Mouse (Mus musculus) lung, embryonic 16.5 days (tissue): ENCODE measurements around the gene Ubash3a. TPM values are rescaled to one million over a fixed set of nuclear protein-coding genes. Genes with fewer than 3 reads are reported as not detected.

Source experiments
- ATAC-seq: fragments of 200-750 bp; cut with Nextera tagmentation; 2 replicates; pipeline ENCODE4 v1.8.0; 2017; ENCODE audit warnings: low read depth, mild to moderate bottlenecking, moderate library complexity
- H3K27ac ChIP-seq: fragments of 300-500 bp; sonication (generic); 2 replicates; pipeline ENCODE4 v1.5.1; 2014; ENCODE audit warnings: mild to moderate bottlenecking, control low read depth, low read length
- H3K27me3 ChIP-seq: fragments of 300-500 bp; sonication (generic); 2 replicates; pipeline ENCODE4 v1.6.1; 2014; ENCODE audit warnings: low read depth, low read length, mixed read lengths; ENCODE audit not compliant: control insufficient read depth, insufficient read depth
- H3K36me3 ChIP-seq: fragments of 300-500 bp; sonication (generic); 2 replicates; pipeline ENCODE4 v1.6.1; 2014; ENCODE audit warnings: low read length; ENCODE audit not compliant: control insufficient read depth, insufficient read depth
- H3K4me1 ChIP-seq: fragments of 300-500 bp; sonication (generic); replicated peaks from 2 replicates; pipeline ENCODE4 v1.6.1; 2014; ENCODE audit warnings: low read length, mixed read lengths; ENCODE audit not compliant: control insufficient read depth, insufficient read depth
- H3K4me2 ChIP-seq: fragments of 300-500 bp; sonication (generic); 2 replicates; pipeline ENCODE4 v1.6.1; 2014; ENCODE audit warnings: low read depth, low read length, control low read depth
- H3K4me3 ChIP-seq: fragments of 300-500 bp; sonication (generic); 2 replicates; pipeline ENCODE4 v1.5.1; 2014; ENCODE audit warnings: mild to moderate bottlenecking, low read length, control low read depth
- H3K9ac ChIP-seq: fragments of 300-500 bp; sonication (generic); 2 replicates; pipeline ENCODE4 v1.6.1; 2014; ENCODE audit warnings: low read length, control low read depth
- H3K9me3 ChIP-seq: fragments of 300-500 bp; sonication (generic); 2 replicates; pipeline ENCODE4 v1.6.1; 2016; ENCODE audit warnings: low read length; ENCODE audit not compliant: control insufficient read depth
- WGBS: fragments of 180-500 bp; shearing (Covaris S2); extraction: QIAGEN DNeasy Blood & Tissue Kit; methylation state at CpG from one replicate; pipeline ENCODE4 v1.1.7; 2014; 5-methylcytosine and 5-hydroxymethylcytosine counted together
- polyA plus RNA-seq: library from polyadenylated mRNA; unstranded; fragments of >200 nt; fragmentation: Nextera tagmentation; extraction: Ambion mirVana; gene quantifications from 2 replicates; pipeline ENCODE4 v1.2.1, GENCODE M21; 2015

Ubash3a gene
- polyA plus RNA-seq, 1 experiment from 2014 or later: 0.90 TPM

GRCm38 (mm10) chr17:31183180-31183974 lies 24.3 kb upstream of the Ubash3a start:
- 36% methylated on average over 12 of the region's 12 CpGs for WGBS
- H3K27ac ChIP-seq: no peak overlapping the region

GRCm38 (mm10) chr17:31184269-31184990 lies 23.2 kb upstream of the Ubash3a start:
- Histone ChIP-seq H3K4me2 (no peak overlapping the region), H3K4me1 (peaks cover 6% of the 10 kb centered on the region), H3K36me3 (no peaks in the 10 kb centered on the region), H3K27ac (no peak overlapping the region), H3K4me3 (no peak overlapping the region), H3K9me3 (no peaks in the 10 kb centered on the region), H3K9ac (no peak overlapping the region), H3K27me3 (no peaks in the 10 kb centered on the region)
- WGBS: 58% methylated on average over 12 of the region's 12 CpGs
- ATAC-seq: peak; percentile 37; the same call in 1 of the 2 replicates

More at GRCm38 (mm10) chr17:31183180-31183974, 24.3 kb upstream of the Ubash3a start:
- no peaks in the 10 kb centered on the region for H3K27me3 ChIP-seq
- no peak overlapping the region for H3K4me3 ChIP-seq
- peaks cover 6% of the 10 kb centered on the region for H3K4me1 ChIP-seq
- H3K4me2 ChIP-seq: no peak overlapping the region
- no peak overlapping the region for H3K9ac ChIP-seq
- H3K9me3 ChIP-seq: no peaks in the 10 kb centered on the region
- ATAC-seq: peak; percentile 37; the same call in 1 of the 2 replicates
- no peaks in the 10 kb centered on the region for H3K36me3 ChIP-seq

DNA sequence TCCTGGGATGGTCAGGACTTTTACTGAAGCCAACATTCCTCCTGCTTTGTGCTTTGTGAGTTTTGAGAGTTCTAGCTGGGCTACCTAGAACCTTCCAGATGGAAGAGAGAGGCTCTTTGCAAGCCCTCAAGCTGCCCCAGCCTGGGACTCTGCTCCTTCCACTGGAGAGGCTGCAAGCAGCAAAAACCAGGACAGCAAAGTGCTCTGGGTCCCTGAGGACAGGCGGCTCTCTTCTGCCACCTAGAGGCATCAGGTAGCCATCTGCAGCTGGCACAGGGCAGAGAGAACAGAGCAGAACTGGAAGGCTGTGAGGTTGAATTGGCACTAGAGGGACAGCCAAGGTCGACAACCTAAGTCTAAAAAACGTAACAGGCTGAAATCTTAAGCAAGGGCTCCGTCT lies 20.3 kb upstream of the Ubash3a start:
- Histone ChIP-seq H3K27ac (no peak overlapping the region), H3K27me3 (no peaks in the 10 kb centered on the region), H3K36me3 (no peaks in the 10 kb centered on the region), H3K9ac (no peak overlapping the region), H3K9me3 (no peaks in the 10 kb centered on the region), H3K4me2 (no peak overlapping the region), H3K4me3 (no peak overlapping the region), H3K4me1 (peaks cover 6% of the 10 kb centered on the region)
- ATAC-seq: peak; percentile 58; the same call in 1 of the 2 replicates
- 20% methylated on average over 4 of the region's 4 CpGs for WGBS

- no peak for ATAC-seq
- Histone ChIP-seq H3K4me2 (no peak overlapping the region), H3K4me1 (peaks cover 2% of the 10 kb centered on the region; the same call in 1 of the 2 replicates), H3K36me3 (no peaks in the 10 kb centered on the region), H3K27me3 (no peaks in the 10 kb centered on the region), H3K9ac (no peak overlapping the region), H3K9me3 (no peaks in the 10 kb centered on the region), H3K4me3 (no peak overlapping the region), H3K27ac (no peak overlapping the region)
- 77% methylated on average over 8 of the region's 8 CpGs for WGBS
Observed at GRCm38 (mm10) chr17:31191825-31192224, 15.8 kb upstream of the Ubash3a start.

DNA sequence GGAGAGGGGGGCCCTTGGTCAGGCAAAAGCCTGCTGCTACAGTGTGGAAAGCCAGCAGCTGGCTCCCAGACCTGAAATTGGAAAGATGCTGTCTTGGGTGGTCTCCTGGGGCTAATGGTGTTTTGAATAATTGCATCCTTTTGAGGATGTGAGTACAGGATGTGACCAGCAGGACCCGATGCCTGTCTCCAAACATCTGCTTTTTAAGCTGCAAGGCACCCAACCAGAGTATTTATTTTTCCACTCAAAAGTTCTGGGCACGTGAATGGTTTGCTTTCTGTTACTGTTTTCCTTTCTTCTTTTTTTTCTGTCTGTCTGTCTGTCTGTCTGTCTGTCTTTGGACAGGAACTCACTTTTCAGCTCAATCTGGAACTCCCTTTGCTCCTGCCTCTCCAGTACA lies 15.0 kb upstream of the Ubash3a start:
- Histone ChIP-seq H3K9me3 (no peaks in the 10 kb centered on the region), H3K9ac (no peak overlapping the region), H3K4me3 (no peak overlapping the region), H3K4me2 (no peak overlapping the region), H3K36me3 (no peaks in the 10 kb centered on the region), H3K27me3 (no peaks in the 10 kb centered on the region), H3K4me1 (peaks cover 2% of the 10 kb centered on the region; the same call in 1 of the 2 replicates), H3K27ac (no peak overlapping the region)
- WGBS: 38% methylated on average over 2 of the region's 2 CpGs
- ATAC-seq: no peak

DNA sequence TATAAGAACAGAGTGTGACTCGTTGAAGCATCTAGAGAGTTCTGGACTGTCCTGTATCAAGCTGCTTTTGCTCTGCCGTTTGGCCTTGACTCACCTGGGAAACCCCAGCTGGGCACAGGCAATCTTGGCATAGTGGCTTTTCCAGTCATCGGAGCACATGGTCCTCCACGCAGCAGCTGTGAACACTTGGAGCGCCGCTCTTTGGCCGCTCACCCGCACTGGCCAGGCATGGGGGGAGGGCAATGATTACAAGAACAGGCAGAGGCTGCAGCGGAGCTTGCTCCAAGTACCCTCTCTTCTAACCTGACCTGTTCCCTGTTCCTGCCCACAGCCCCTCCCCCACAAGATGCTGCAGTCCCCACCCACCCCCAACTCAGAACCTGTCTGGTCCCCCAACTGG lies 14.3 kb upstream of the Ubash3a start:
- Histone ChIP-seq H3K27ac (no peak overlapping the region), H3K36me3 (no peaks in the 10 kb centered on the region), H3K4me3 (no peak overlapping the region), H3K9ac (no peak overlapping the region), H3K9me3 (no peaks in the 10 kb centered on the region), H3K4me2 (no peak overlapping the region), H3K4me1 (peaks cover 2% of the 10 kb centered on the region; the same call in 1 of the 2 replicates), H3K27me3 (no peaks in the 10 kb centered on the region)
- 42% methylated on average over 9 of the region's 9 CpGs for WGBS
- ATAC-seq: 0 out of 2 replicates have a peak, but pooled peaks have one; percentile 21

DNA sequence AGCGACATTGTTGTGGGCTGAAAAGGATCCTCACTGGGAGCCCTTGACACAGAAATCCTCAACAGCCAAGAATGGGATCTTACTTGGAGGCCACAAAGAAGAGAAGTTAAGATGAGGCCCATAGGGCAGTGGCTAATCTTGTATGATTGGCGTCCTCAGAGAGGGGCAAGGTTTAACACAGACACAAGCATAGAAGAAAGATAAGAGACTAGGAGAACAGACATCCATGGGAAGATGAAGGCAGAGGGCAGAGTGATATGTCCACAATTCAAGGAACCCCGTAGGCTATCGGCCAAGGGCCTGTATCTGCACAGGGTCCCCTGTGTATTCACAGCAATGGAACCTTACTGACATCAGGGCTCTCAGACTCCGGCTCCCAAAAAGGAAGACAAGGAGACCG lies 12.5 kb upstream of the Ubash3a start:
- no peak for ATAC-seq
- Histone ChIP-seq H3K27me3 (no peaks in the 10 kb centered on the region), H3K9me3 (no peaks in the 10 kb centered on the region), H3K27ac (no peak overlapping the region), H3K4me3 (no peak overlapping the region), H3K4me2 (no peak overlapping the region), H3K36me3 (no peaks in the 10 kb centered on the region), H3K4me1 (peaks cover 2% of the 10 kb centered on the region; the same call in 1 of the 2 replicates), H3K9ac (no peak overlapping the region)
- 81% methylated on average over 6 of the region's 6 CpGs for WGBS

GRCm38 (mm10) chr17:31196283-31196682 lies 11.4 kb upstream of the Ubash3a start:
- H3K4me1 ChIP-seq: peaks cover 2% of the 10 kb centered on the region; the same call in 1 of the 2 replicates
- no peaks in the 10 kb centered on the region for H3K9me3 ChIP-seq
- no peak overlapping the region for H3K9ac ChIP-seq
- no peaks in the 10 kb centered on the region for H3K36me3 ChIP-seq
- H3K27ac ChIP-seq: no peak overlapping the region
- H3K4me3 ChIP-seq: no peak overlapping the region
- no peak overlapping the region for H3K4me2 ChIP-seq
- 76% methylated on average over 7 of the region's 7 CpGs for WGBS
- no peak for ATAC-seq
- H3K27me3 ChIP-seq: no peaks in the 10 kb centered on the region

DNA sequence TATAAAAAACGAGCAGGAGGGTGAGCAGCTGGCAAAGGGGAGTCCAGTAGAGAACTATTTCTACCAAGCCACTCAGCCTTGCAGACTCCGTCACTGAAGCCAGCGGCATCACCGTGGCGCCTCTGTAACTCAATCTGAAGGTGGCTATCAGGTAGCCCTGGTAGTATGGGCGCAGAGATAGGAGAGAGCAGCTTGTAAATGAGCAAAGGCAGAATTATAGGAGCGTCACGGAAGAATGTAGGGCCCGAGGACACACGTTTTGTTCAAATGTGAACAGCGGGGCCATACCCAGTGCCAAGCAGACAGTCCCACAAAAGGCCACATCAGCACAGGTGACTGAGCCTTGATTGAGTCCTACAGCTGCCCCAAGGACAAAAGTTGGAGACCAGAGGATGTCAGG lies 8.8 kb upstream of the Ubash3a start, which contains the start of gene Tmprss3:
TSS of gene Tmprss3 (minus strand) at position 101 of the 400 bp plus-strand sequence.
- H3K4me1 ChIP-seq: no peaks in the 10 kb centered on the region
- no peak within 1 kb of the TSS for H3K4me3 ChIP-seq
- no peak within 1 kb of the TSS for H3K9ac ChIP-seq
- ATAC-seq: no peak
- no peaks in the 10 kb centered on the region for H3K36me3 ChIP-seq
- H3K9me3 ChIP-seq: no peaks in the 10 kb centered on the region
- no peak within 1 kb of the TSS for H3K27ac ChIP-seq
- H3K27me3 ChIP-seq: no peaks in the 10 kb centered on the region
- H3K4me2 ChIP-seq: no peak within 1 kb of the TSS
- WGBS: 83% methylated on average over 11 of the region's 11 CpGs
